Mouse (Mus musculus) testis, adult 2 months (tissue): Measurements from ENCODE around the gene Glyat.

ENCODE experiments used
- CTCF ChIP-seq: fragments of 200-500 bp; IDR thresholded peaks from 2 replicates; pipeline ENCODE4 v1.5.1; 2012; ENCODE audit warnings: low read depth, mild to moderate bottlenecking, inconsistent platforms, low read length, moderate library complexity; ENCODE audit not compliant: control insufficient read depth, insufficient read depth, insufficient replicate concordance
- POLR2A ChIP-seq: fragments of 200-500 bp; IDR thresholded peaks from 2 replicates; pipeline ENCODE4 v1.6.1; 2012; ENCODE audit warnings: low read depth, mild to moderate bottlenecking, inconsistent platforms, low read length, moderate library complexity; ENCODE audit not compliant: control insufficient read depth

- TF ChIP-seq CTCF (no peak), POLR2A (no peak)
Measured at GRCm38 (mm10) chr19:12685231-12685630, 52.1 kb downstream of the Glyat start.
